Mouse (Mus musculus) cortical plate, adult 2 months (tissue): Measurements from ENCODE around the gene Dennd4b. TPM values are rescaled to one million over a fixed set of nuclear protein-coding genes. Genes with fewer than 3 reads are reported as not detected.
"Not testable (repeated sequence)": the region's sequence is repeated elsewhere in the genome, so short reads cannot be mapped to it uniquely, and the experiment has no call there.

Experiments used
- H3K27ac ChIP-seq: fragments of 200-500 bp; 2 replicates; pipeline ENCODE4 v1.5.1; 2012; ENCODE audit warnings: low read length, control low read depth, inconsistent platforms; ENCODE audit not compliant: insufficient read depth
- H3K4me1 ChIP-seq: fragments of 200-500 bp; 2 replicates; pipeline ENCODE4 v1.6.1; 2011; ENCODE audit warnings: low read length; ENCODE audit not compliant: control insufficient read depth, insufficient read depth
- H3K4me3 ChIP-seq: fragments of 200-500 bp; 2 replicates; pipeline ENCODE4 v1.5.1; 2011; ENCODE audit warnings: mild to moderate bottlenecking, low read length, control low read depth; ENCODE audit not compliant: insufficient read depth
- CTCF ChIP-seq: fragments of 200-500 bp; IDR thresholded peaks from 2 replicates; pipeline ENCODE4 v1.5.1; 2011; ENCODE audit warnings: mild to moderate bottlenecking, control low read depth, low read length; ENCODE audit not compliant: insufficient read depth; ENCODE audit errors: extremely low read depth
- POLR2A ChIP-seq: fragments of 200-500 bp; IDR thresholded peaks from 2 replicates; pipeline ENCODE4 v1.6.1; 2011; ENCODE audit warnings: mild to moderate bottlenecking, low read length, control low read depth; ENCODE audit not compliant: insufficient read depth; ENCODE audit errors: extremely low read depth
- polyA plus RNA-seq: library from polyadenylated mRNA; depleted of rRNA; stranded (reverse); fragments of >200 nt; gene quantifications from 2 replicates; pipeline ENCODE4 v1.2.3, GENCODE M21; 2012

The Dennd4b gene
- polyA plus RNA-seq, 1 experiment, result 40.4 TPM

GRCm38 (mm10) chr3:90250791-90251190 lies 14.2 kb upstream of the Dennd4b start:
- TF ChIP-seq POLR2A, result no peak
- no peak for TF ChIP-seq CTCF
- H3K4me1 ChIP-seq, result peaks cover 5% of the 10 kb centered on the region
- H3K4me3 ChIP-seq, result no peak overlapping the region
- no peak overlapping the region for H3K27ac ChIP-seq

- H3K4me1 ChIP-seq, H3K27ac ChIP-seq: not testable (repeated sequence)
These were observed 13.2 kb upstream of the Dennd4b start for GRCm38 (mm10) chr3:90251731-90252226.

GRCm38 (mm10) chr3:90252659-90253058 lies 12.3 kb upstream of the Dennd4b start:
- not testable (repeated sequence) for H3K4me1 ChIP-seq, H3K4me3 ChIP-seq, H3K27ac ChIP-seq

More at GRCm38 (mm10) chr3:90251731-90252226, 13.2 kb upstream of the Dennd4b start:
- not testable (repeated sequence) for H3K4me3 ChIP-seq

DNA sequence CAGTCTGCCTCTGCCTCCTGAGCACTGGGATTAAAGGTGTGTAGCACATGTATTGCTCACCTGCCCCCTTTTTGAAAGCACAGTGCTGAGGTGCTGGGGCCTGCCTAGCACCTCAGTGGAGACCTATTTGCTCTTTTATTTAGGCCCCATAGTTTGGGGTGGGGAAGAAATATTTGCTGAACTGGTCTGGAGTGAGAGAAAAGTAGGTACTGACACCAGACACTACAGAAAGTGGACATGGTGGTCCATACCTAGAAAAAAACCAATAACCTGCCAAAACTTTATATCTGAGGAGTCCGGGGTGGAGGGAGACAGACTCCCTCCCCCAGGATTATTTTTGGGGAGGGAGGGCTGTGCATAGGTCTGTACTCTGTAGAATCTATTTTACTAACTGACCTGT lies 11.8 kb upstream of the Dennd4b start:
- not testable (repeated sequence) for H3K4me1 ChIP-seq, H3K27ac ChIP-seq, H3K4me3 ChIP-seq

DNA sequence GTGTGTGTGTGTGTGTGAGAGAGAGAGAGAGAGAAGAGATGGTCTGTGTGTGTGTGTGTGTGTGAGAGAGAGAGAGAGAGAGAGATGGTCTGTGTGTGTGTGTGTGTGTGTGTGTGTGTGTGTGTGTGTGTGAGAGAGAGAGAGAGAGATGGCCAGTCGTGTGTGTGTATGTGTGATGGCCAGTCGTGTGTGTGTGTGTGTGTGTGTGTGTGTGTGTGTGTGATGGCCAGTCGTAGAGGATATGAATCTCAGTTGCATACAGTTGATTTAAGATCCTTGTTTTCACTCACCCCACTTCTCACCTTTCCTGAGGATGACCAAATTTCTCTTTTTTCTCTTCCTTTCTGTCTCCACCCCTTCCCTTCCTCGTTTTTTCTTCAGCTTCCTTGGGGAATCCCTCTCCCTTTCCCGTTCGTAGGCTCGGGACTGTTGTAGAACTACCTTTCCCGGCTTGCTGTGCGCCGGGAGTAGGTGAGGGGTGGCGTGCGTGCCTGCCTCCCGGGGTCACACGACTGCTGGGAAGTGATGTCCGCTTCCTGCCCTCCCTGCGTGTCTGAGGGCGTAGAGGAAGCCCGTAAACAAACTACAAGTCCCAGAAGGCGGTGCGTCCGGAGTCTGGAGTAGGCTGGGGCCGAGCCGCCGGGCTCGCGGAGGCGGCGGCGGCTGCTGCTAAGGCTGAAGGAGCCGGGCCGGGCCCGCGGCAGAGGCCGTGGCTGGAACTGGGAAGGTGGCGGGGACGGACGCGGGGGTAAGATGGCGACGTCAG lies 11.1 kb upstream of the Dennd4b start, which contains the start of gene Crtc2:
Crtc2 (plus strand) TSS at position 511 of the 766 bp plus-strand sequence.
- no peak for TF ChIP-seq CTCF
- peak; percentile 45; the same call in 1 of the 2 replicates for TF ChIP-seq POLR2A
- Histone ChIP-seq H3K4me3 (peak within 1 kb of the TSS; percentile 79), H3K27ac (peak within 1 kb of the TSS; percentile 81)

DNA sequence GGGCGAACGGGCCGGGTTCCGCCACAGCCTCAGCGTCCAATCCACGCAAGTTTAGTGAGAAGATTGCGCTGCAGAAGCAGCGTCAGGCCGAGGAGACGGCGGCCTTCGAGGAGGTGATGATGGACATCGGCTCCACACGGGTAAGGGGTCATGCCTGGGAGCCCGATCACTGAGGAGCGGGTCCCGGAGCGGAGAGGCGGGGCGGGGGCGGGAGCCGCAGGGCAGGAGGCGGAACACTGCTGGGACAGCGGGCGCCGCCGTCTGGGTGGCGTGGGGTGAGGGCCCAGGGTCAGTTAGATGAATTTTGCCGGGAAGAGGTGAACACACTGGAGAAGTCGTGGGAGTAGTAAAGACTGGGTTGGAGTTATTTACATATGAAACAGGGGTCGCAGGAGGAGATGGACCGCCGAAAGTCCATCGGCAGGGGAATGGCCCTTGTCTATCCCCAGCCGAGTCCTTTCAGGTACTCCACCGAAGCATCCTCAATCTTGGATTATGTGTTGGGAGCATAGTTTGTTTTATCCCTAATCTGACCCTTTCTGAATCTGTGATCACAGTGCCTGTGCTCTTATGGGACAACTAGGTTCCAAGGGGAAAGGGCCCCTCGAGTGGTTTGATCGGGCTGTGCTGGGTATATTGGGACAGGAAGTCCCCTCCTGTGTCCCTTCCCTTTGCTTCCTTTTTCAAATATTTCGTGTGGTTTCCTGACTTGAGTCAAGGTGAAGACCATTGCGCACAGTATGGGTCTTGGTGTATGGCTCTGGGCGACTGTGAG lies 10.4 kb upstream of the Dennd4b start:
- H3K4me1 ChIP-seq, result peaks cover 7% of the 10 kb centered on the region
- TF ChIP-seq CTCF (no peak), POLR2A (no peak)
- H3K4me3 ChIP-seq, result peak overlapping the region; percentile 79
- peak overlapping the region; percentile 81 for H3K27ac ChIP-seq

More for the DNA sequence above, 11.1 kb upstream of the Dennd4b start, which contains the start of gene Crtc2:
- H3K4me1 ChIP-seq, result peaks cover 7% of the 10 kb centered on the region

- TF ChIP-seq CTCF (no peak), POLR2A (no peak)
- H3K4me3 ChIP-seq, result peak overlapping the region; percentile 79
- peaks cover 7% of the 10 kb centered on the region for H3K4me1 ChIP-seq
- H3K27ac ChIP-seq, result no peak overlapping the region
These were observed 9.8 kb upstream of the Dennd4b start for GRCm38 (mm10) chr3:90255194-90255565.

DNA sequence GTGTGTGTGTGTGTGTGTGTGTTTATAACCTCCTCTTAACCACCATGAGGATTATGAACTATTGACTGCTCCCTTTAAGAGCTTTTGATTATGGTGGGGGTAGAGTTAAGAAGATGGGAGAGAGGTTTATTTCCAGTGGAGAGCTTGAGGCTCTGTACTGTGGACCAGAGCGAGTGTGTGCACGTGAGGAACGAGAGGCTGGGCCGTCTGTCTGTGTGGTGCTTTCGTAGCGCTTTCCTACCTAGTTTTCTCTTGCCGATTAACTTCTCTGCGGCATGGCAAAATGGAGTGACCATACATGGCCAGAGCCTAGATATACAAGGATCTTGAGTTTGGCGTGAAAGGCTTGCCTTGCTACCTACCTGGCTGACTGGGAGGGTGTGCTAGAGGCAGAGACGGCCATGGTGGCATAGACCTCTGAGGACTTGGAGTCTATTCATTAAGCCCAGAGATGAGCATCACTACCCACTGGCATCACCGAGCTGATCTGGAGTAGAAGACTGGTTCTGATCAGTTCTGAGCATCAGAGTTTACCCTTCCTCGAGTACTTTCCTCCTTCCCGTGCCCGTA lies 9.1 kb upstream of the Dennd4b start:
- TF ChIP-seq CTCF, result no peak
- TF ChIP-seq POLR2A, result no peak
- Histone ChIP-seq H3K27ac (no peak overlapping the region), H3K4me1 (peaks cover 7% of the 10 kb centered on the region), H3K4me3 (no peak overlapping the region)

- Histone ChIP-seq H3K27ac (no peak overlapping the region), H3K4me3 (no peak overlapping the region), H3K4me1 (peaks cover 6% of the 10 kb centered on the region)
- TF ChIP-seq POLR2A, result no peak
- TF ChIP-seq CTCF, result no peak
These were observed 8.1 kb upstream of the Dennd4b start for GRCm38 (mm10) chr3:90256731-90257530.
